Mouse (Mus musculus): ENCODE data around the gene Vmn2r86. TPM values are rescaled to one million over a fixed set of nuclear protein-coding genes. Genes with fewer than 3 reads are reported as not detected.

Vmn2r86 gene
- polyA plus RNA-seq, 1 experiment, result 0.46 TPM

GRCm38 (mm10) chr10:130394232-130394631 lies 61.6 kb downstream of the Vmn2r86 start, which contains the start of gene Vmn2r84:
TSS of gene Vmn2r84 (minus strand) at chr10:130394332.
- Histone ChIP-seq H3K4me3 (ENCODE audit: insufficient read depth, low read length) (no peak within 1 kb of the TSS), H3K27ac (ENCODE audit: insufficient read depth, low read length) (no peak within 1 kb of the TSS), H3K4me1 (ENCODE audit: control insufficient read depth, insufficient read depth, low read length) (no peaks in the 10 kb centered on the region)
- TF ChIP-seq POLR2A (IDR thresholded peaks at IDR 0.05; ENCODE audit: extremely low read depth, insufficient read depth, low read length) (no peak), CTCF (IDR thresholded peaks at IDR 0.05; ENCODE audit: extremely low read depth, insufficient read depth, low read length) (no peak)

Other genes starting within 250 kb of the Vmn2r86 start
- gene Olfr827, start 241.6 kb downstream of the Vmn2r86 start, polyA plus RNA-seq (2012; rRNA removed), result not detected in 2 replicates
- gene Neurod4, start 175.8 kb downstream of the Vmn2r86 start, polyA plus RNA-seq (2012; rRNA removed), result 0.81 and 1.1 TPM in 2 replicates
- gene Tespa1, start 133.2 kb downstream of the Vmn2r86 start, polyA plus RNA-seq (2012; rRNA removed), result 0.06 and 0.13 TPM in 2 replicates
- 2.2 and 2.5 TPM in 2 replicates for gene Vmn2r84, start 61.7 kb downstream of the Vmn2r86 start, polyA plus RNA-seq (2012; rRNA removed)
- gene Vmn2r85, start 26.3 kb downstream of the Vmn2r86 start, polyA plus RNA-seq (2012; rRNA removed), result 0.93 and 1.0 TPM in 2 replicates
- 1.8 and 1.9 TPM in 2 replicates for gene Vmn2r87, start 41.3 kb upstream of the Vmn2r86 start, polyA plus RNA-seq (2012; rRNA removed)